Comparison of ENCODE assay signal across 17 mouse cellular contexts in the genomic region with DNA sequence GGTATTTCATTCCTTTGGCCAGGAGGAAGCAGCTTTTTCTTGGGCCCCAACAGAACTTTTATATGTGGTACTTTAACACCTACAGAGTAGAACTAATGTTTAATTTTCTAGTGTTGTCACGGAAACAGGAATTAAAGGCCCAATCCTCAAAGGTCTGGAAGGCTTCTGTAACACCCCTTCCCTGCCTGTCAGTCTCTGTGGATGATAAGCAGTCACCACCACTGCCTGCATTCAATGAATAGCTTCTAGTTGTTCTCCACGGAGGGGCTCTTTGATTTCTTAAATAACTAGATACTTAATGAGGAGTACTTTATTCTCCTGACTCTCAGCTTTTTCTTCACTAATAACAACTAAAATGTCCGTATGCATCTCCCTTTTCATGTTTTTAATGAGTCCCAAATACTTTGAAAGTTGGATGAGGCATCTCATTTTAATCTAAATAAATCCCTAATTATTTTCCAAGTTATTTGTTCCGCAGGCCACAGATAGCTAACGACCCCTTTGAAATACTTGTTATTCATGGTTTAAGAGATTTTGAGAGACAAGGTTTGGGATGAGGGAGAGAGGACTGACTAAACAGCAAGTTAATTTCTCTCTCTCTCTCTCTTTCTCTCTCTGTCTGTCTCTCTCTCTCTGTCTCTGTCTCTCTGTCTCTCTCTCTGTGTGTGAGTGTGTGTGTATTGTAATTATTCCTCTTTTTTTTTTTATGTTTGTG.
"Had no signal": no experiment of that assay in that cellular context is flagged by ENCODE, and none has a peak within 500 bp of the region (broad histone marks: within the 10 kb centered on the region; RNA-seq: fewer than 3 reads in every experiment).

No protein-coding gene starts in this region.

- H3K27ac ChIP-seq: kidney, embryonic 15.5 days; left cerebral cortex, adult 2 months; limb, embryonic 10.5 days; liver, embryonic 15.5 days; midbrain, embryonic 12.5 days; stomach, embryonic 15.5 days had no signal

- H3K4me1 ChIP-seq: kidney, embryonic 15.5 days; limb, embryonic 10.5 days; liver, embryonic 15.5 days; midbrain, embryonic 12.5 days; stomach, embryonic 15.5 days had no signal

- H3K4me3 ChIP-seq: kidney, embryonic 15.5 days; left cerebral cortex, adult 2 months; limb, embryonic 10.5 days; liver, embryonic 15.5 days; midbrain, embryonic 12.5 days; stomach, embryonic 15.5 days had no signal

- H3K9me3 ChIP-seq: kidney, embryonic 15.5 days; limb, embryonic 10.5 days; liver, embryonic 15.5 days; midbrain, embryonic 12.5 days; stomach, embryonic 15.5 days had no signal

- ATAC-seq: intestine, embryonic 16.5 days had no signal

- H3K36me3 ChIP-seq: kidney, embryonic 15.5 days; limb, embryonic 10.5 days; liver, embryonic 15.5 days; midbrain, embryonic 12.5 days; stomach, embryonic 15.5 days had no signal

- H3K4me2 ChIP-seq: kidney, embryonic 15.5 days; liver, embryonic 11.5 days; liver, embryonic 15.5 days; lung, embryonic 14.5 days; midbrain, embryonic 12.5 days; stomach, embryonic 15.5 days had no signal

- H3K27me3 ChIP-seq: kidney, embryonic 15.5 days; liver, embryonic 15.5 days; midbrain, embryonic 12.5 days; stomach, embryonic 15.5 days had no signal

- DNase-seq: kidney, adult 2 months; kidney, postnatal 14 days; lung, embryonic 14.5 days; lung, postnatal 10 days; lung, postnatal 4 days; right cerebral cortex, postnatal 4 days; spleen, adult 18-20 months; thymus, adult 2 months; thymus, postnatal 25 days had no signal

- H3K9ac ChIP-seq: kidney, embryonic 15.5 days; liver, embryonic 15.5 days; lung, embryonic 14.5 days; midbrain, embryonic 12.5 days; stomach, embryonic 15.5 days had no signal
